Comparison of ENCODE assay signal across 19 mouse cellular contexts in the genomic region with DNA sequence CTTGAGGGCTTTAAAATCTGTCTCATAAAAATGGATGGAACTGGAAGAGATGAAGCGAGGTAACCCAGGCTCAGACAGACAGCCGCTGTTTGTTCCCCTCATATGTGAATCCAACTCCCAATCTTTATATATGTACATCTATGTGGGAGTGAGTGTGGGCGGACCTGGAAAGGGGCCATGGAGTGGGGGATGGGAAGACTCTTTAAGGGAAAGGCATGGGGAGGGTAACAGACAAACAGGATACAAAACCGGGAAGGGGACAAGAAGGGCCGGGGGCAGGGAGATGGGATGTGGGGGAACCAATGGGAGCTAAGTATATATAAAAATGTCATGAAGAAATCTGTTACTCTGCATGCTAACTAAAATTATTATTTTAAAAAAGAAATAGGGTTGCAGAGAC. TPM values are rescaled to one million over a fixed set of nuclear protein-coding genes. Genes with fewer than 3 reads are reported as not detected.
DNase-seq lines count a peak whose midpoint lies in the region; ATAC-seq and TF ChIP-seq lines count a peak whose summit lies in the region.
"Had no signal": no experiment of that assay in that cellular context is flagged by ENCODE, and none has a peak within 500 bp of the region (broad histone marks: within the 10 kb centered on the region; RNA-seq: fewer than 3 reads in every experiment).

No protein-coding gene starts in this region.

- no peak for TF ChIP-seq EP300 in heart, adult 2 months (IDR thresholded peaks at IDR 0.05; ENCODE audit: insufficient read depth, low read depth, low read length)

- H3K27me3 ChIP-seq in heart, adult 2 months (ENCODE audit: control insufficient read depth, insufficient read depth, low read length), result no peaks in the 10 kb centered on the region
- no peaks in the 10 kb centered on the region for H3K27me3 ChIP-seq in intestine, postnatal 0 days (replicated peaks; ENCODE audit: control insufficient read depth, insufficient read depth, low read length)
- no peaks in the 10 kb centered on the region for H3K27me3 ChIP-seq in neural tube, embryonic 15.5 days (replicated peaks)
- H3K27me3 ChIP-seq: forebrain, embryonic 12.5 days; limb, embryonic 15.5 days had no signal

- no peaks in the 10 kb centered on the region for H3K9me3 ChIP-seq in intestine, postnatal 0 days (ENCODE audit: control insufficient read depth)
- no peaks in the 10 kb centered on the region for H3K9me3 ChIP-seq in neural tube, embryonic 15.5 days (replicated peaks)
- H3K9me3 ChIP-seq: forebrain, embryonic 12.5 days; limb, embryonic 15.5 days; midbrain, embryonic 13.5 days had no signal

- H3K4me2 ChIP-seq in intestine, postnatal 0 days (replicated peaks; ENCODE audit: low read depth), result no peak overlapping the region
- no peak overlapping the region for H3K4me2 ChIP-seq in neural tube, embryonic 15.5 days
- H3K4me2 ChIP-seq: forebrain, embryonic 12.5 days; limb, embryonic 15.5 days; midbrain, embryonic 13.5 days had no signal

- DNase-seq in heart, adult 2 months, result no peak
- DNase-seq in heart, postnatal 14 days, result no peak
- DNase-seq in left cerebral cortex, adult 18-20 months (ENCODE audit: low spot score in 2 of 2), result peak; percentile 26 to 37
- no peak for DNase-seq in left cerebral cortex, adult 8-10 months (ENCODE audit: low spot score in 2 of 2)
- peak; percentile 29 to 68 for DNase-seq in frontal cortex, postnatal 10 days (ENCODE audit: low spot score in 2 of 2)
- DNase-seq in right cerebral cortex, postnatal 10 days (ENCODE audit: low spot score in 2 of 2), result peak; percentile 79 to 82
- DNase-seq: adrenal gland, adult 2 months; cerebellum, adult 18-20 months; cerebellum, postnatal 36 days; layer of hippocampus, postnatal 36 days; lung, adult 18-20 months; thymus, postnatal 14 days had no signal

- intact Hi-C loops in heart, adult 2 months (cut with DNase I), result no loop called here
- intact Hi-C loops in heart, postnatal 14 days (cut with DNase I), result no loop called here

- no peaks in the 10 kb centered on the region for H3K79me2 ChIP-seq in heart, adult 2 months (replicated peaks; ENCODE audit: control insufficient read depth, insufficient read depth, low read length)

- no peak overlapping the region for H3K9ac ChIP-seq in heart, adult 2 months (ENCODE audit: low read depth, low read length)
- no peak overlapping the region for H3K9ac ChIP-seq in intestine, postnatal 0 days (ENCODE audit: low read depth, low read length)
- H3K9ac ChIP-seq in neural tube, embryonic 15.5 days (replicated peaks), result no peak overlapping the region
- H3K9ac ChIP-seq: forebrain, embryonic 12.5 days; limb, embryonic 15.5 days; midbrain, embryonic 13.5 days had no signal

- no peak overlapping the region for H3K4me3 ChIP-seq in heart, adult 2 months
- no peak overlapping the region for H3K4me3 ChIP-seq in intestine, postnatal 0 days (ENCODE audit: low read depth, low read length)
- no peak overlapping the region for H3K4me3 ChIP-seq in neural tube, embryonic 15.5 days (replicated peaks)
- H3K4me3 ChIP-seq: forebrain, embryonic 12.5 days; limb, embryonic 15.5 days; midbrain, embryonic 13.5 days; myocyte had no signal

- peaks cover 1% of the 10 kb centered on the region; the same call in 1 of the 2 replicates for H3K4me1 ChIP-seq in heart, adult 2 months (ENCODE audit: control insufficient read depth, insufficient read depth, low read length)
- no peaks in the 10 kb centered on the region for H3K4me1 ChIP-seq in intestine, postnatal 0 days (replicated peaks; ENCODE audit: control insufficient read depth, insufficient read depth, low read length)
- peaks cover 2% of the 10 kb centered on the region; the same call in 1 of the 2 replicates for H3K4me1 ChIP-seq in neural tube, embryonic 15.5 days
- H3K4me1 ChIP-seq: forebrain, embryonic 12.5 days; midbrain, embryonic 13.5 days had no signal

- ATAC-seq in intestine, postnatal 0 days, result no peak
- ATAC-seq in neural tube, embryonic 15.5 days (ENCODE audit: low FRiP score), result no peak
- ATAC-seq: inflammation-experienced regulatory T-cells, adult 6 months; midbrain, embryonic 13.5 days had no signal

- TF ChIP-seq POLR2A in heart, adult 2 months (IDR thresholded peaks at IDR 0.05; ENCODE audit: insufficient read depth, low read depth, low read length), result no peak

- peaks cover 2% of the 10 kb centered on the region; the same call in 1 of the 2 replicates for H3K36me3 ChIP-seq in heart, adult 2 months (ENCODE audit: control insufficient read depth, insufficient read depth, low read length)
- no peaks in the 10 kb centered on the region for H3K36me3 ChIP-seq in intestine, postnatal 0 days (ENCODE audit: control insufficient read depth, insufficient read depth)
- H3K36me3 ChIP-seq in neural tube, embryonic 15.5 days, result no peaks in the 10 kb centered on the region
- H3K36me3 ChIP-seq: forebrain, embryonic 12.5 days; limb, embryonic 15.5 days; midbrain, embryonic 13.5 days had no signal

- peak overlapping the region; percentile 55 for H3K27ac ChIP-seq in heart, adult 2 months
- H3K27ac ChIP-seq in intestine, postnatal 0 days (ENCODE audit: low read depth, low read length), result no peak overlapping the region
- no peak overlapping the region for H3K27ac ChIP-seq in neural tube, embryonic 15.5 days (replicated peaks)
- H3K27ac ChIP-seq: forebrain, embryonic 12.5 days; limb, embryonic 15.5 days; midbrain, embryonic 13.5 days had no signal

- no peak for TF ChIP-seq CTCF in heart, adult 2 months (IDR thresholded peaks at IDR 0.05)
- TF ChIP-seq CTCF in intestine, postnatal 0 days (IDR thresholded peaks at IDR 0.05; ENCODE audit: low read depth), result no peak

- WGBS in heart, adult 2 months, result 40% methylated on average over 5 of the region's 5 CpGs
- WGBS in intestine, postnatal 0 days, result 51% methylated on average over 5 of the region's 5 CpGs
- WGBS in neural tube, embryonic 15.5 days, result 66% methylated on average over 5 of the region's 5 CpGs

RNA-seq across cellular contexts. Expression of a gene that starts 52.2 kb away (rescaled TPM):
- total RNA-seq in heart, adult 2 months (2021), result 1 to 10 TPM; 2.0 to 3.1 TPM
- polyA plus RNA-seq in heart, adult 2 months (2012; rRNA removed), result 1.7 and 2.8 TPM in 2 replicates
- 1 to 10 TPM; 2.4 to 3.2 TPM for total RNA-seq in heart, postnatal 14 days (2021)
- total RNA-seq in left cerebral cortex, adult 18-20 months (2021), result 10 to 100 TPM; 23.7 to 24.8 TPM
- total RNA-seq in left cerebral cortex, adult 8-10 months (2022), result 10 to 100 TPM; 17.9 to 21.2 (median 19.4) TPM
- 4.4 and 4.6 TPM in 2 replicates for polyA plus RNA-seq in intestine, postnatal 0 days (2015; fragmentation: Nextera tagmentation; extraction: Ambion mirVana)
- 44.9 and 50.1 TPM in 2 replicates for polyA plus RNA-seq in neural tube, embryonic 15.5 days (2015; fragmentation: Nextera tagmentation; extraction: Ambion mirVana)

Comparison
In these comparisons a context has a peak if more than half of its experiments do, and no peak if none do; other contexts are left out.
1. DNase-seq: peak in left cerebral cortex, adult 18-20 months (2 of 2), frontal cortex, postnatal 10 days (2 of 2) and right cerebral cortex, postnatal 10 days (2 of 2); none in heart, adult 2 months (0 of 2), heart, postnatal 14 days (0 of 2) and left cerebral cortex, adult 8-10 months (0 of 2).
2. RNA of a gene that starts 52.2 kb away (total RNA-seq): 23.7 to 24.8 TPM in left cerebral cortex, adult 18-20 months and 17.9 to 21.2 TPM in left cerebral cortex, adult 8-10 months; 2.4 to 3.2 TPM in heart, postnatal 14 days and 2.0 to 3.1 TPM in heart, adult 2 months; every median in the first group is over 4 times any median in the second.